Mouse (Mus musculus): ENCODE data around the gene Glipr1l3. TPM values are rescaled to one million over a fixed set of nuclear protein-coding genes. Genes with fewer than 3 reads are reported as not detected.
"Not testable (repeated sequence)": the region's sequence is repeated elsewhere in the genome, so short reads cannot be mapped to it uniquely, and the experiment has no call there.

The Glipr1l3 gene
- total and polyA plus RNA-seq, 2 experiments from 2014 or later: not detected

GRCm38 (mm10) chr10:112110401-112110800 lies 49.7 kb downstream of the Glipr1l3 start:
- H3K27me3 ChIP-seq (ENCODE audit: control insufficient read depth, insufficient read depth, low read length): no peaks in the 10 kb centered on the region
- H3K9me3 ChIP-seq (replicated peaks; ENCODE audit: control insufficient read depth, low read length): no peaks in the 10 kb centered on the region
- no peaks in the 10 kb centered on the region for H3K4me1 ChIP-seq (ENCODE audit: control insufficient read depth, insufficient read depth)
- H3K27ac ChIP-seq (ENCODE audit: low read depth): no peak overlapping the region
- no peak overlapping the region for H3K4me3 ChIP-seq (ENCODE audit: low read depth, low read length)
- no peak overlapping the region for H3K4me2 ChIP-seq (ENCODE audit: low read depth, low read length)
- no peak for TF ChIP-seq CTCF (IDR thresholded peaks at IDR 0.05; ENCODE audit: low read depth)
- no peak for TF ChIP-seq EP300 (IDR thresholded peaks at IDR 0.05; ENCODE audit: low read depth)
- no peaks in the 10 kb centered on the region for H3K36me3 ChIP-seq (replicated peaks; ENCODE audit: control insufficient read depth, insufficient read depth, low read length)
- ATAC-seq (ENCODE audit: insufficient read depth, low read depth) (no peak), DNase-seq (ENCODE audit: low spot score) (no peak)
- 82% methylated on average over 7 of the region's 7 CpGs for WGBS
- H3K9ac ChIP-seq (replicated peaks; ENCODE audit: low read depth, low read length): no peak overlapping the region

DNA sequence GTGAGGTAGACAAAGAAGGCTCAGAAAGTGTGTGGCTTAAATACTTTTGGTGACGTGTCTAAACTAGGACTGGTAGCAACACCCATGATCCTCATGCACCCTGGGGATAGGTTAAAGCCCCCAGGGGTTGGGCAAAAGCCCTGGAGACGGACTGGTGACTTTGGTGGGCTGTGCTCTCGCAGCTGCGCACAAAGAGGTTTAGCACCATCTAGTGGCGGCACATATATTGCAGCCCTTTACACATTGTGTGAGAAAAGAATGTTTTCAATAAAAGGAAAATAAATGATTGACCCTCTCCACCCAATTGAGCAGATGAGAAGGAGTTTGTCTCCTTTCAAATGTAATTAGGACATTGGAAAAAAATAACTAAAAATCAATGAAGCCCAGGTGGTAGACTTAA lies 54.3 kb downstream of the Glipr1l3 start:
- H3K9me3 ChIP-seq (replicated peaks; ENCODE audit: control insufficient read depth, low read length); H3K27ac ChIP-seq (ENCODE audit: low read depth); H3K4me1 ChIP-seq (ENCODE audit: control insufficient read depth, insufficient read depth); H3K36me3 ChIP-seq (replicated peaks; ENCODE audit: control insufficient read depth, insufficient read depth, low read length); H3K27me3 ChIP-seq (ENCODE audit: control insufficient read depth, insufficient read depth, low read length); ATAC-seq (ENCODE audit: insufficient read depth, low read depth); H3K9ac ChIP-seq (replicated peaks; ENCODE audit: low read depth, low read length); H3K4me2 ChIP-seq (ENCODE audit: low read depth, low read length); H3K4me3 ChIP-seq (ENCODE audit: low read depth, low read length): not testable (repeated sequence)
- peak; percentile 64 for TF ChIP-seq CTCF (IDR thresholded peaks at IDR 0.05; ENCODE audit: low read depth)
- 3% methylated on average over 5 of the region's 5 CpGs for WGBS
- peak; percentile 19 for DNase-seq (ENCODE audit: low spot score)

Other genes starting within 250 kb of the Glipr1l3 start
- gene Krr1, start 187.7 kb downstream of the Glipr1l3 start, total RNA-seq (2014; rRNA removed; ENCODE audit: low replicate concordance): 14.9 and 15.9 TPM in 2 replicates
- 15.3 and 16.0 TPM in 2 replicates for gene Krr1, start 187.7 kb downstream of the Glipr1l3 start, polyA plus RNA-seq (2015; fragmentation: Nextera tagmentation; extraction: Ambion mirVana)
- gene Glipr1, start 157.7 kb downstream of the Glipr1l3 start, total RNA-seq (2014; rRNA removed; ENCODE audit: low replicate concordance): 1.5 and 7.6 TPM in 2 replicates
- 1.2 and 1.7 TPM in 2 replicates for gene Glipr1, start 157.7 kb downstream of the Glipr1l3 start, polyA plus RNA-seq (2015; fragmentation: Nextera tagmentation; extraction: Ambion mirVana)
- not detected in 2 replicates for gene Glipr1l1, start 100.1 kb downstream of the Glipr1l3 start, total RNA-seq (2014; rRNA removed; ENCODE audit: low replicate concordance)
- gene Glipr1l1, start 100.1 kb downstream of the Glipr1l3 start, polyA plus RNA-seq (2015; fragmentation: Nextera tagmentation; extraction: Ambion mirVana): not detected in 2 replicates
- not detected in 2 replicates for gene Glipr1l2, start 77.0 kb downstream of the Glipr1l3 start, total RNA-seq (2014; rRNA removed; ENCODE audit: low replicate concordance)
- gene Glipr1l2, start 77.0 kb downstream of the Glipr1l3 start, polyA plus RNA-seq (2015; fragmentation: Nextera tagmentation; extraction: Ambion mirVana): not detected in 2 replicates
- gene Caps2, start 3.3 kb upstream of the Glipr1l3 start, total RNA-seq (2014; rRNA removed; ENCODE audit: low replicate concordance): not detected in 2 replicates
- 0.04 and 0.07 TPM in 2 replicates for gene Caps2, start 3.3 kb upstream of the Glipr1l3 start, polyA plus RNA-seq (2015; fragmentation: Nextera tagmentation; extraction: Ambion mirVana)
- 1.2 and 3.0 TPM in 2 replicates for gene Kcnc2, start 110.8 kb upstream of the Glipr1l3 start, total RNA-seq (2014; rRNA removed; ENCODE audit: low replicate concordance)
- gene Kcnc2, start 110.8 kb upstream of the Glipr1l3 start, polyA plus RNA-seq (2015; fragmentation: Nextera tagmentation; extraction: Ambion mirVana): 1.1 and 1.2 TPM in 2 replicates